In the genomic region with DNA sequence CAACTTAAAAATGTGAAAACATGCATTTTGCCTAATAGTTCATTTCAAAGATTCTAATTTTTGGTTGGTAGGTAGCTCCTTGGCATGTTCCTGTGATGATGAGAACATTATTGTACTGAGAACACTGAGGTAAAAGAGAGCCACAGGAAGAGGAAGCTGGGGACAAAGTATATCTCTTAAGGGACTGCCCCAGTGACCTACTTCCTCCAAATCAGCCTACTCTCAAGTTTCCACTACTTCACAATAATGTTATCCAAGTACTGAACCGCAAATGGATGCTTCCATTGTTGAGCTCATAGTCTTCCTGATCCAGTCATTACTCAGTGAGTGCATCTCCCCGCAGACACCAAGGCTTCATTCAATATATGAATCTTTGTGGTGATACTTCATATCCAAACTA, we compare ENCODE assay signal across 21 mouse cellular contexts.
DNase-seq lines count a peak whose midpoint lies in the region; ATAC-seq and TF ChIP-seq lines count a peak whose summit lies in the region.
"Had no signal": no experiment of that assay in that cellular context is flagged by ENCODE, and none has a peak within 500 bp of the region (broad histone marks: within the 10 kb centered on the region; RNA-seq: fewer than 3 reads in every experiment).

No protein-coding gene starts in this region.

- H3K9me3 ChIP-seq in MEL (replicated peaks; ENCODE audit: insufficient read depth, low read length) = no peaks in the 10 kb centered on the region
- H3K9me3 ChIP-seq in midbrain, postnatal 0 days (ENCODE audit: low read length) = no peaks in the 10 kb centered on the region
- H3K9me3 ChIP-seq: embryonic facial prominence, embryonic 15.5 days; heart, embryonic 10.5 days; liver, embryonic 15.5 days; neural tube, embryonic 12.5 days had no signal

- 0 out of 2 replicates have a peak, but pooled peaks have one; percentile 29 for ATAC-seq in megakaryocyte progenitor cell, adult 5-6 weeks (replicated peaks; ENCODE audit: poor library complexity)
- ATAC-seq in midbrain, postnatal 0 days (ENCODE audit: low FRiP score) = no peak
- ATAC-seq: forebrain, embryonic 16.5 days; midbrain, embryonic 16.5 days had no signal

- H3K79me2 ChIP-seq in MEL (ENCODE audit: control insufficient read depth, insufficient read depth, low read length, poor library complexity) = no peaks in the 10 kb centered on the region

- TF ChIP-seq EP300 in MEL (IDR thresholded peaks at IDR 0.05; ENCODE audit: low read depth in 1 of 2, low read length in 2 of 2) = no peak

- H3K36me3 ChIP-seq in MEL (ENCODE audit: control insufficient read depth in 1 of 2, insufficient read depth in 2 of 2, low read length in 2 of 2) = peaks cover 0 to 17% of the 10 kb centered on the region in 2 experiments; a peak in 2 of 4 replicates
- no peaks in the 10 kb centered on the region for H3K36me3 ChIP-seq in midbrain, postnatal 0 days (ENCODE audit: insufficient read depth, low read length)
- H3K36me3 ChIP-seq: liver, embryonic 15.5 days; neural tube, embryonic 12.5 days had no signal

- no peak for TF ChIP-seq POLR2A in MEL (IDR thresholded peaks at IDR 0.05; ENCODE audit: control insufficient read depth in 1 of 2, insufficient read depth in 1 of 2, low read depth in 1 of 2, low read length in 2 of 2, poor library complexity in 1 of 2)

- WGBS in midbrain, postnatal 0 days = 93% methylated on average over 2 of the region's 2 CpGs

- no peak overlapping the region for H3K4me3 ChIP-seq in MEL (ENCODE audit: control insufficient read depth in 1 of 2, insufficient read depth in 1 of 2, low read depth in 2 of 2, low read length in 2 of 2)
- H3K4me3 ChIP-seq in midbrain, postnatal 0 days (ENCODE audit: low read depth, low read length) = no peak overlapping the region
- H3K4me3 ChIP-seq: embryonic facial prominence, embryonic 15.5 days; heart, embryonic 10.5 days; liver, embryonic 15.5 days; neural tube, embryonic 12.5 days had no signal

- TF ChIP-seq RAD21 in MEL (IDR thresholded peaks at IDR 0.05; ENCODE audit: low read depth, low read length) = no peak

- H3K27ac ChIP-seq in MEL (ENCODE audit: control insufficient read depth, low read depth, low read length) = no peak overlapping the region
- no peak overlapping the region for H3K27ac ChIP-seq in midbrain, postnatal 0 days (ENCODE audit: low read depth, low read length)
- H3K27ac ChIP-seq: embryonic facial prominence, embryonic 15.5 days; heart, embryonic 10.5 days; liver, embryonic 15.5 days; neural tube, embryonic 12.5 days had no signal

- H3K27me3 ChIP-seq in MEL (ENCODE audit: control insufficient read depth in 1 of 2, insufficient read depth in 2 of 2, low read length in 2 of 2) = no peaks in the 10 kb centered on the region
- no peaks in the 10 kb centered on the region for H3K27me3 ChIP-seq in midbrain, postnatal 0 days (ENCODE audit: insufficient read depth, low read length)
- H3K27me3 ChIP-seq: embryonic facial prominence, embryonic 15.5 days; liver, embryonic 15.5 days had no signal

- peak; percentile 4 for DNase-seq in retina, postnatal 1 day
- DNase-seq in retina, embryonic 14.5 days (ENCODE audit: low spot score) = no peak
- DNase-seq in A20 (ENCODE audit: low read depth, low spot score) (peak; percentile 53), MEL (ENCODE audit: low read depth, low spot score) (peak; percentile 52)
- DNase-seq in ovary, postnatal 10 days (ENCODE audit: low spot score) = no peak
- DNase-seq in midbrain, postnatal 0 days (ENCODE audit: low spot score) = no peak
- no peak for DNase-seq in left cerebral cortex, adult 9 months (ENCODE audit: low spot score in 2 of 2)
- DNase-seq: cerebellum, adult 18-20 months; cerebellum, postnatal 36 days; kidney, adult 9 months; kidney, postnatal 25 days; lung, postnatal 10 days; right cerebral cortex, postnatal 14 days; spleen, adult 18-20 months had no signal

- no peak overlapping the region for H3K9ac ChIP-seq in MEL (ENCODE audit: control insufficient read depth, low read depth, low read length, poor library complexity, severe bottlenecking)
- H3K9ac ChIP-seq in midbrain, postnatal 0 days (replicated peaks; ENCODE audit: low read length, poor library complexity, severe bottlenecking) = no peak overlapping the region
- H3K9ac ChIP-seq: embryonic facial prominence, embryonic 15.5 days; liver, embryonic 15.5 days; neural tube, embryonic 12.5 days had no signal

- TF ChIP-seq CTCF in MEL (IDR thresholded peaks at IDR 0.05 in 2 of 3, conservative IDR thresholded peaks at IDR 0.05 in 1 of 3; ENCODE audit: control insufficient read depth in 1 of 3, insufficient read depth in 1 of 3, low read depth in 2 of 3, low read length in 3 of 3, poor library complexity in 1 of 3, severe bottlenecking in 1 of 3) = no peak
- no peak for TF ChIP-seq CTCF in midbrain, postnatal 0 days (IDR thresholded peaks at IDR 0.05)

- H3K4me1 ChIP-seq in MEL (ENCODE audit: control insufficient read depth in 1 of 2, insufficient read depth in 2 of 2, low read length in 2 of 2) = peaks cover 3 to 9% of the 10 kb centered on the region in 2 experiments; a peak in 3 of 4 replicates
- no peaks in the 10 kb centered on the region for H3K4me1 ChIP-seq in midbrain, postnatal 0 days (ENCODE audit: insufficient read depth, low read length)
- H3K4me1 ChIP-seq: embryonic facial prominence, embryonic 15.5 days; neural tube, embryonic 12.5 days had no signal

- no peak overlapping the region for H3K4me2 ChIP-seq in midbrain, postnatal 0 days (ENCODE audit: low read depth, low read length, poor library complexity, severe bottlenecking)
- H3K4me2 ChIP-seq: embryonic facial prominence, embryonic 15.5 days; liver, embryonic 15.5 days; neural tube, embryonic 12.5 days had no signal

TF ChIP-seq in MEL, 35 proteins besides CTCF, POLR2A, EP300 and RAD21:
- TF ChIP-seq TBP (IDR thresholded peaks at IDR 0.05; ENCODE audit: low read depth, low read length) (0 out of 2 replicates have a peak, but pooled peaks have one; percentile 33), GABPA (IDR thresholded peaks at IDR 0.05; ENCODE audit: low read depth, low read length) (no peak), NRF1 (IDR thresholded peaks at IDR 0.05; ENCODE audit: insufficient read depth, low read depth, low read length, poor library complexity, severe bottlenecking) (no peak), ZNF384 (IDR thresholded peaks at IDR 0.05; ENCODE audit: low read depth, low read length) (no peak), KAT2A (conservative IDR thresholded peaks at IDR 0.05; ENCODE audit: low read depth, low read length) (no peak), ETS1 (IDR thresholded peaks at IDR 0.05; ENCODE audit: low read depth, low read length) (no peak), POLR2AphosphoS2 (IDR thresholded peaks at IDR 0.05; ENCODE audit: low read length) (no peak)

Comparison
In these comparisons a context has a peak if more than half of its experiments do, and no peak if none do; other contexts are left out.
1. DNase-seq: peak in retina, postnatal 1 day (single experiment), A20 (single experiment) and MEL (single experiment); none in retina, embryonic 14.5 days (single experiment), ovary, postnatal 10 days (single experiment), midbrain, postnatal 0 days (single experiment) and left cerebral cortex, adult 9 months (0 of 2).